Mouse (Mus musculus) limb, embryonic 14.5 days (tissue): ENCODE results near the gene Pla2g4e. TPM values are rescaled to one million over a fixed set of nuclear protein-coding genes. Genes with fewer than 3 reads are reported as not detected.
"Not testable (repeated sequence)": the region's sequence is repeated elsewhere in the genome, so short reads cannot be mapped to it uniquely, and the experiment has no call there.

Experiments used
- ATAC-seq: fragments of 200-750 bp; cut with Nextera tagmentation; 2 replicates; pipeline ENCODE4 v1.8.0; 2017; ENCODE audit warnings: low read depth, moderate number of reproducible peaks, moderate TSS enrichment; ENCODE audit not compliant: low FRiP score
- DNase-seq: peaks from one replicate; pipeline ENCODE4 v3.0.0-alpha.2; 2015; ENCODE audit warnings: low spot score
- H3K27ac ChIP-seq: fragments of 300-500 bp; sonication (generic); replicated peaks from 2 replicates; pipeline ENCODE4 v1.5.1; 2014; ENCODE audit warnings: low read depth, mild to moderate bottlenecking, low read length, moderate library complexity, mixed read lengths
- H3K27me3 ChIP-seq: fragments of 300-500 bp; sonication (generic); 2 replicates; pipeline ENCODE4 v1.6.1; 2014; ENCODE audit warnings: low read length, mixed read lengths; ENCODE audit not compliant: control insufficient read depth, insufficient read depth
- H3K36me3 ChIP-seq: fragments of 300-500 bp; sonication (generic); 2 replicates; pipeline ENCODE4 v1.6.1; 2014; ENCODE audit warnings: mild to moderate bottlenecking, low read length, moderate library complexity, mixed read lengths; ENCODE audit not compliant: control insufficient read depth, insufficient read depth
- H3K4me1 ChIP-seq: fragments of 300-500 bp; sonication (generic); 2 replicates; pipeline ENCODE4 v1.6.1; 2014; ENCODE audit warnings: antibody characterized with exemption, low read length, mixed read lengths; ENCODE audit not compliant: control insufficient read depth, insufficient read depth
- H3K4me2 ChIP-seq: fragments of 300-500 bp; sonication (generic); replicated peaks from 2 replicates; pipeline ENCODE4 v1.6.1; 2014; ENCODE audit warnings: low read depth, mild to moderate bottlenecking, low read length, moderate library complexity; ENCODE audit not compliant: severe bottlenecking
- H3K4me3 ChIP-seq: fragments of 300-500 bp; sonication (generic); replicated peaks from 2 replicates; pipeline ENCODE4 v1.5.1; 2014; ENCODE audit warnings: low read length
- H3K9ac ChIP-seq: fragments of 300-500 bp; sonication (generic); 2 replicates; pipeline ENCODE4 v1.6.1; 2014; ENCODE audit warnings: mild to moderate bottlenecking, low read depth, low read length, moderate library complexity; ENCODE audit not compliant: severe bottlenecking
- H3K9me3 ChIP-seq: fragments of 300-500 bp; sonication (generic); 2 replicates; pipeline ENCODE4 v1.6.1; 2016; ENCODE audit warnings: low read length; ENCODE audit not compliant: control insufficient read depth
- POLR2A ChIP-seq: fragments of 200-500 bp; IDR thresholded peaks from 2 replicates; pipeline ENCODE4 v1.8.0; 2012; ENCODE audit warnings: inconsistent platforms, mild to moderate bottlenecking, moderate library complexity, borderline replicate concordance; ENCODE audit not compliant: insufficient read depth, insufficient read length; ENCODE audit errors: extremely low read depth
- WGBS: fragments of 180-500 bp; shearing (Covaris S2); extraction: QIAGEN DNeasy Blood & Tissue Kit; methylation state at CpG from one replicate; pipeline ENCODE4 v1.1.7; 2014; 5-methylcytosine and 5-hydroxymethylcytosine counted together
- polyA plus RNA-seq, 2 experiments: library from polyadenylated mRNA; depleted of rRNA in 1 of 2; stranded (reverse) in 1 of 2; unstranded in 1 of 2; fragments of >200 nt; fragmentation: Nextera tagmentation in 1 of 2; extraction: Ambion mirVana in 1 of 2; gene quantifications; 2 replicates each; pipeline versions ENCODE4 v1.2.1 to v1.2.3; 2012 to 2014

The Pla2g4e gene
- polyA plus RNA-seq, 2 experiments = 1.2 to 2.1 TPM

- no peak for ATAC-seq
- DNase-seq = no peak
- no peak overlapping the region for H3K27ac ChIP-seq
- no peaks in the 10 kb centered on the region for H3K9me3 ChIP-seq
- no peak overlapping the region for H3K9ac ChIP-seq
- WGBS = 90% methylated on average over 6 of the region's 6 CpGs
- no peak overlapping the region for H3K4me2 ChIP-seq
- no peak for TF ChIP-seq POLR2A
- H3K36me3 ChIP-seq = no peaks in the 10 kb centered on the region
- no peaks in the 10 kb centered on the region for H3K27me3 ChIP-seq
- no peak overlapping the region for H3K4me3 ChIP-seq
- no peaks in the 10 kb centered on the region for H3K4me1 ChIP-seq
These were observed 7.5 kb upstream of the Pla2g4e start for GRCm38 (mm10) chr2:120252644-120253043.

GRCm38 (mm10) chr2:120245421-120246016 lies 384 bp upstream of the Pla2g4e start:
- TF ChIP-seq POLR2A = no peak
- Histone ChIP-seq H3K27ac (no peak overlapping the region), H3K4me2 (peak overlapping the region; percentile 61), H3K4me3 (peak overlapping the region; percentile 36), H3K9me3 (no peaks in the 10 kb centered on the region), H3K4me1 (peaks cover 4% of the 10 kb centered on the region; the same call in 1 of the 2 replicates), H3K36me3 (no peaks in the 10 kb centered on the region), H3K9ac (peak overlapping the region; percentile 13; the same call in 1 of the 2 replicates), H3K27me3 (no peaks in the 10 kb centered on the region)
- ATAC-seq = peak; percentile 62
- DNase-seq = peak; percentile 61
- 22% methylated on average over 9 of the region's 9 CpGs for WGBS

- H3K27me3 ChIP-seq = no peaks in the 10 kb centered on the region
- no peak overlapping the region for H3K27ac ChIP-seq
- DNase-seq = no peak
- 98% methylated on average over 2 of the region's 2 CpGs for WGBS
- no peak for TF ChIP-seq POLR2A
- H3K4me2 ChIP-seq = no peak overlapping the region
- H3K9me3 ChIP-seq = no peaks in the 10 kb centered on the region
- no peak overlapping the region for H3K4me3 ChIP-seq
- no peak for ATAC-seq
- H3K36me3 ChIP-seq = no peaks in the 10 kb centered on the region
- peaks cover 4% of the 10 kb centered on the region; the same call in 1 of the 2 replicates for H3K4me1 ChIP-seq
- H3K9ac ChIP-seq = no peak overlapping the region
These were observed 1.1 kb downstream of the Pla2g4e start for GRCm38 (mm10) chr2:120243995-120244394.

GRCm38 (mm10) chr2:120242791-120243467 lies 2.2 kb downstream of the Pla2g4e start:
- H3K4me2 ChIP-seq = no peak overlapping the region
- TF ChIP-seq POLR2A = no peak
- DNase-seq = no peak
- ATAC-seq = no peak
- no peaks in the 10 kb centered on the region for H3K27me3 ChIP-seq
- 77% methylated on average over 5 of the region's 5 CpGs for WGBS
- no peak overlapping the region for H3K9ac ChIP-seq
- no peak overlapping the region for H3K27ac ChIP-seq
- H3K9me3 ChIP-seq = no peaks in the 10 kb centered on the region
- peaks cover 4% of the 10 kb centered on the region; the same call in 1 of the 2 replicates for H3K4me1 ChIP-seq
- H3K4me3 ChIP-seq = no peak overlapping the region
- H3K36me3 ChIP-seq = no peaks in the 10 kb centered on the region

- not testable (repeated sequence) for H3K9ac ChIP-seq, H3K27ac ChIP-seq, H3K9me3 ChIP-seq, H3K4me2 ChIP-seq, H3K4me3 ChIP-seq, ATAC-seq, DNase-seq, H3K4me1 ChIP-seq, H3K27me3 ChIP-seq, H3K36me3 ChIP-seq
- WGBS = 77% methylated on average over 6 of the region's 9 CpGs
These were observed 6.4 kb downstream of the Pla2g4e start for GRCm38 (mm10) chr2:120238733-120239132.
